Mouse (Mus musculus): ENCODE data around the gene Trub1.

GRCm38 (mm10) chr19:57477310-57477709 is 24.6 kb downstream of the Trub1 start:
- TF ChIP-seq CTCF (conservative IDR thresholded peaks at IDR 0.05; ENCODE audit: low read length): no peak
- no peak for TF ChIP-seq POU5F1 (IDR thresholded peaks at IDR 0.05; ENCODE audit: borderline replicate concordance, low read length)
- no peak for TF ChIP-seq NANOG (IDR thresholded peaks at IDR 0.05; ENCODE audit: borderline replicate concordance, low read length)
